In the genomic region with DNA sequence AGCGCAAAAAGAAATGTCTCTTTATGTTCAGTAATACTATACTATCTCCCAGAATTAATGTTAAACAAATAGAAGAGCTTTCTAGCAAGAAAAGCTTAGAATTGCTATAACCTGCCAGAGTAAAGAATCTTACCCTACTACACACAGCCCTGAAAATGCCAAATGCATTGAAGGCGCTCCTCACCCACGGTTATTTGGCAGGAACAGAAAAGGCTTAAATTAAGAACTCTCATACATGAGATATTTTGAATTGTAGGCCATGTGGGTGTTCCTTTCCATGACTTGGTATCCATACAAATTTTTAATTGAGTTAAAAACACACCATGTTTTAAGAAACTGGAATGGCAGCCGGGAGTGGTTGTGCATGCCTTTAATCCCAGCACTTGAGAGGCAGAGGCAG, we compare ENCODE assay signal across 16 mouse cellular contexts. TPM values are rescaled to one million over a fixed set of nuclear protein-coding genes. Genes with fewer than 3 reads are reported as not detected.
DNase-seq lines count a peak whose midpoint lies in the region.
"Had no signal": no experiment of that assay in that cellular context is flagged by ENCODE, and none has a peak within 500 bp of the region (broad histone marks: within the 10 kb centered on the region; RNA-seq: fewer than 3 reads in every experiment).

No protein-coding gene starts in this region.

- peak; percentile 40 for DNase-seq in heart, adult 11 months
- no peak for DNase-seq in heart, postnatal 25 days (ENCODE audit: low spot score)
- DNase-seq in left cerebral cortex, postnatal 25 days (ENCODE audit: low spot score in 2 of 2): peak; percentile 36 to 90
- DNase-seq in left cerebral cortex, postnatal 10 days (ENCODE audit: extremely low spot score in 1 of 2, low spot score in 2 of 2): no peak
- DNase-seq in telencephalon, adult 2 months (ENCODE audit: low read depth, low spot score): peak; percentile 77
- no peak for DNase-seq in spleen, postnatal 36 days (ENCODE audit: low spot score in 2 of 2)
- DNase-seq: adrenal gland, adult 2 months; adrenal gland, postnatal 14 days; cerebellum, adult 11-12 months; cerebellum, adult 8-10 months; cerebellum, postnatal 10 days; cerebellum, postnatal 36 days; embryo, embryonic 11 days; gastrocnemius, postnatal 10 days; gastrocnemius, postnatal 36 days; heart, postnatal 36 days had no signal

- intact Hi-C loops in heart, postnatal 25 days (cut with DNase I): no loop called here
- intact Hi-C loops in left cerebral cortex, postnatal 25 days (cut with DNase I): no loop called here
- intact Hi-C loops in left cerebral cortex, postnatal 10 days (cut with DNase I): no loop called here

RNA-seq across cellular contexts. Expression of gene Slmap, which starts 4.5 kb away (rescaled TPM):
- 100 to 1,000 TPM; 280 to 332 TPM for total RNA-seq in heart, postnatal 25 days (2021)
- total RNA-seq in left cerebral cortex, postnatal 25 days (2021): 100 to 1,000 TPM; 109 to 127 TPM
- 10 to 100 TPM; 83.3 to 83.9 TPM for total RNA-seq in left cerebral cortex, postnatal 10 days (2021)

RNA-seq across cellular contexts. Expression of gene Dennd6a, which starts 34.4 kb away (rescaled TPM):
- 10 to 100 TPM; 15.9 to 16.8 TPM for total RNA-seq in heart, postnatal 25 days (2021)
- total RNA-seq in left cerebral cortex, postnatal 25 days (2021): 10 to 100 TPM; 26.0 to 26.1 TPM
- total RNA-seq in left cerebral cortex, postnatal 10 days (2021): 10 to 100 TPM; 24.4 to 25.4 TPM

Comparison
In these comparisons a context has a peak if more than half of its experiments do, and no peak if none do; other contexts are left out.
1. DNase-seq: peak in heart, adult 11 months (single experiment), left cerebral cortex, postnatal 25 days (2 of 2) and telencephalon, adult 2 months (single experiment); none in heart, postnatal 25 days (single experiment), left cerebral cortex, postnatal 10 days (0 of 2) and spleen, postnatal 36 days (0 of 2).